Mouse (Mus musculus) limb, embryonic 12.5 days (tissue): ENCODE results near the gene Krt12. TPM values are rescaled to one million over a fixed set of nuclear protein-coding genes. Genes with fewer than 3 reads are reported as not detected.

Experiments
- ATAC-seq: fragments of 200-750 bp; cut with Nextera tagmentation; 2 replicates; pipeline ENCODE4 v1.8.0; 2017; ENCODE audit warnings: low read depth, moderate TSS enrichment; ENCODE audit not compliant: insufficient number of reproducible peaks, insufficient read depth, low FRiP score, low TSS enrichment
- H3K27ac ChIP-seq: fragments of 300-500 bp; sonication (generic); 2 replicates; pipeline ENCODE4 v1.5.1; 2016; ENCODE audit warnings: mild to moderate bottlenecking, moderate library complexity
- H3K27me3 ChIP-seq: fragments of 300-500 bp; sonication (generic); 2 replicates; pipeline ENCODE4 v1.6.1; 2016; ENCODE audit warnings: mild to moderate bottlenecking, moderate library complexity
- H3K36me3 ChIP-seq: fragments of 300-500 bp; sonication (generic); 2 replicates; pipeline ENCODE4 v1.6.1; 2016; ENCODE audit warnings: mild to moderate bottlenecking, moderate library complexity
- H3K4me1 ChIP-seq: fragments of 300-500 bp; sonication (generic); replicated peaks from 2 replicates; pipeline ENCODE4 v1.6.1; 2016
- H3K4me2 ChIP-seq: fragments of 300-500 bp; sonication (generic); 2 replicates; pipeline ENCODE4 v1.6.1; 2016; ENCODE audit warnings: mild to moderate bottlenecking, moderate library complexity
- H3K4me3 ChIP-seq: fragments of 300-500 bp; sonication (generic); replicated peaks from 2 replicates; pipeline ENCODE4 v1.5.1; 2016; ENCODE audit warnings: mild to moderate bottlenecking
- H3K9ac ChIP-seq: fragments of 300-500 bp; sonication (generic); replicated peaks from 2 replicates; pipeline ENCODE4 v1.6.1; 2016; ENCODE audit warnings: mild to moderate bottlenecking, moderate library complexity
- H3K9me3 ChIP-seq: fragments of 300-500 bp; sonication (generic); 2 replicates; pipeline ENCODE4 v1.6.1; 2016; ENCODE audit warnings: mild to moderate bottlenecking, moderate library complexity
- WGBS: fragments of 180-500 bp; shearing (Covaris S2); methylation state at CpG from one replicate; pipeline ENCODE4 v1.1.7; 2016; 5-methylcytosine and 5-hydroxymethylcytosine counted together
- polyA plus RNA-seq: library from polyadenylated mRNA; unstranded; fragments of >200 nt; fragmentation: Nextera tagmentation; extraction: Ambion mirVana; gene quantifications from 2 replicates; pipeline ENCODE4 v1.2.1, GENCODE M21; 2016

Krt12 gene
- not detected in 2 replicates for polyA plus RNA-seq

DNA sequence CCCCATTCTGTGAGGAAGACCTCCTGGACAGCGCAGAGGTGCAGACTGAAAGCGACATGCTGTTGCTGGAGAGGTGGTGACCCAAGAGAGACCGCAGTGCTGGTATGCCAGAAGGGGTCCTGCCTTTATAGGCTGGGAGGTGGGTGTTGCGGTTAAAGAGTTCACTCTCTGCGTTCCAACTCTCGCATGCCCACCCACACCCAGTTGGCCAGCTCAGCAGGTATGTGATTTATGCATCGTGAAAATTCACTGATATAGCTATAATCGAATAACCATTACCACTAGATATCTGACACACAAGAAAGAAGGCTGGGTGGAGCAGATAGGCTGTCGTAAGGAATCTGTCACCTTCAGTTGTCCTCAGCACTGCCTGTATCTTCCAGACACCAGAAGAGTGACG lies at the start of gene Krt12:
Gene Krt12 (minus strand): TSS at position 101 of the 400 bp plus-strand sequence.
- WGBS, result 77% methylated on average over 10 of the region's 10 CpGs
- Histone ChIP-seq H3K36me3 (no peaks in the 10 kb centered on the region), H3K4me3 (no peak within 1 kb of the TSS), H3K27ac (no peak within 1 kb of the TSS), H3K27me3 (0 out of 2 replicates have a peak, but pooled peaks cover 3% of the 10 kb centered on the region), H3K4me1 (peaks cover 5% of the 10 kb centered on the region; the same call in 1 of the 2 replicates), H3K4me2 (no peak within 1 kb of the TSS), H3K9ac (no peak within 1 kb of the TSS), H3K9me3 (no peaks in the 10 kb centered on the region)
- ATAC-seq, result no peak

GRCm38 (mm10) chr11:99469228-99469627 lies 47.2 kb upstream of the Krt12 start:
- Histone ChIP-seq H3K4me2 (no peak overlapping the region), H3K4me3 (no peak overlapping the region), H3K9ac (no peak overlapping the region), H3K27ac (no peak overlapping the region), H3K9me3 (no peaks in the 10 kb centered on the region), H3K27me3 (no peaks in the 10 kb centered on the region), H3K4me1 (no peaks in the 10 kb centered on the region), H3K36me3 (no peaks in the 10 kb centered on the region)
- 77% methylated on average over 4 of the region's 4 CpGs for WGBS
- ATAC-seq, result no peak

DNA sequence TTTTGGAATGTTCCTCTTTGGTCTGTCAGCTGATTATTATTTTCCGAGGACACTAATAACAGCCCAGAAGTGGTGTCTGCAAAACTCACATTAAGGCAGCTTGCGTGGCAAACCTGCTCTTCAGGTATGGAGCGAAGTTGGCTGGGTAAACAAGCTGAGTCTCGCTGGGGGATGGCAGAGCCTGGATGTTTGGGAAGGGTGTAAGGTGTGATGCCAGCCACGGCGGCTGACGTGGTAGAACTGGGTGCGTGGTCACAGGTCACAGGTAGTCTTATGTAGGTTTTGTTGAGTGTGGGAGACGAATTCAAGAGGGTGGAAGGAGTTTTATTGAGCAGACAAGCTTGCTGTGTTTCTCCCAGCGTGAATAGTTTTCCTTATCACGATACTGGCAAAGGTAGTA lies 46.5 kb upstream of the Krt12 start:
- no peak for ATAC-seq
- no peaks in the 10 kb centered on the region for H3K9me3 ChIP-seq
- H3K36me3 ChIP-seq, result no peaks in the 10 kb centered on the region
- no peaks in the 10 kb centered on the region for H3K4me1 ChIP-seq
- no peak overlapping the region for H3K27ac ChIP-seq
- H3K27me3 ChIP-seq, result no peaks in the 10 kb centered on the region
- WGBS, result 85% methylated on average over 11 of the region's 11 CpGs
- no peak overlapping the region for H3K9ac ChIP-seq
- H3K4me3 ChIP-seq, result no peak overlapping the region
- H3K4me2 ChIP-seq, result no peak overlapping the region

GRCm38 (mm10) chr11:99466316-99466715 lies 44.3 kb upstream of the Krt12 start:
- Histone ChIP-seq H3K9ac (no peak overlapping the region), H3K4me2 (no peak overlapping the region), H3K9me3 (no peaks in the 10 kb centered on the region), H3K36me3 (no peaks in the 10 kb centered on the region), H3K27me3 (peaks cover 9% of the 10 kb centered on the region), H3K4me1 (no peaks in the 10 kb centered on the region), H3K4me3 (no peak overlapping the region), H3K27ac (no peak overlapping the region)
- ATAC-seq, result no peak
- 25% methylated on average over 7 of the region's 7 CpGs for WGBS

DNA sequence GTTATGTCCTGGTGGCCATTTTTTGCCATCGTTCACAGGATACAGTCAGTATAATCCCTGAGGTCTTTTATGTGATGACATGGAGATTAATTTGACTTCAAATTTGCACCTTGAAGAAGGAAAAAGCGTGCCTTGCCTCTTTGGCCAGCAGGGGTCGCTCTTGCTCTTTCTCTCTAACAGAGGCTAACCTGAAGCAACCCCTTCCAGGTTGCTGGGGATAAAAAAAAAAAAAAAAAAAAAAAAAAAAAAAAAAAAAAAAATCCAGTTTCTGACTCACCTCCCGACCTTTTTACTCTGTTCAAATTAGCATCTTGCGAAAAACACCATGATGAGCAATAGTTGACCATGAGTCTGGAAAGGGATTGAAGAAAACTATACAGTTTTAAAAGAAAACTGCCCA lies 42.8 kb upstream of the Krt12 start:
- Histone ChIP-seq H3K4me3 (no peak overlapping the region), H3K36me3 (no peaks in the 10 kb centered on the region), H3K27me3 (peaks cover 9% of the 10 kb centered on the region), H3K9ac (no peak overlapping the region), H3K4me1 (no peaks in the 10 kb centered on the region), H3K9me3 (no peaks in the 10 kb centered on the region), H3K27ac (no peak overlapping the region), H3K4me2 (no peak overlapping the region)
- no peak for ATAC-seq
- 3% methylated on average over 5 of the region's 5 CpGs for WGBS

DNA sequence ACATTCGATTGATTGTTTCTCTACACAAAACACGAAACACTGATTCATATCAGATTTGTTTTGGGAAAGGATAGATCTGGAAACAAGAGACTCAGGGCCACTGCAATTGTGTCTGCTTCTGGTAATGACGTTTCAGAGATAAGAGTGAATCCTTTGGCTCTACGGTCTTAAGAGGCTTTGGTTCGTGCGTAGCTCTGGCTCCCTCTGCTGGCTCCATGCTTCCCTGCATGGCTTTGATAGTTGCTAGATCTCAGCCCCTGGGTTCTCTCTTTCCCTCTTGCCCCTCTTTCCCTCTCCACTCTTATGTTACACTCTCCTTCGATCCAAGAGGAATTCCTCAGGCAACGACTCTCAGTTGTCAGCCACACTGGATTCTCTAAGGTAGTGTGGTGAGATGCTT lies 41.1 kb upstream of the Krt12 start:
- H3K4me2 ChIP-seq, result no peak overlapping the region
- H3K36me3 ChIP-seq, result no peaks in the 10 kb centered on the region
- H3K4me3 ChIP-seq, result no peak overlapping the region
- H3K4me1 ChIP-seq, result no peaks in the 10 kb centered on the region
- no peak overlapping the region for H3K9ac ChIP-seq
- WGBS, result 15% methylated on average over 8 of the region's 8 CpGs
- no peaks in the 10 kb centered on the region for H3K9me3 ChIP-seq
- H3K27ac ChIP-seq, result no peak overlapping the region
- ATAC-seq, result no peak
- peaks cover 9% of the 10 kb centered on the region for H3K27me3 ChIP-seq

DNA sequence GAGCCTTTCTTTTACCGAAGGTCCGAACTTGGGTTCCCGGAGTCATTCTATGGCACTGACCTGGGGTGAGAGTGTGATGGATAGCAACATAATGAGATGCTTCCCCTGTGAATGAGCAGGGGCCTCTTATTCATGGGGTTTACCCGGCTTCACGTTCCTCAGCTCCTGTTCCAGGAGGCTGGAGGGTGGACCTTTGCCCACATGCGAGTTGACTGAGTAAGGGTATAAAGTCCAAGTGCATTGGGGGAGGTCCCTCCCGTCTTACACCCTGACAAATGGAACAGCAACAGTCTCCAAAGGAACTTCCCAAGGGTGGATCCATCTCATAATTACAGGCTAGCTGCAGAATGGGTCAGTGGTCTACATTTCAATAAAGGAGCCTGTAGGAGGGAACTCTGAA lies 39.7 kb upstream of the Krt12 start:
- Histone ChIP-seq H3K9ac (no peak overlapping the region), H3K4me2 (no peak overlapping the region), H3K9me3 (no peaks in the 10 kb centered on the region), H3K27me3 (peaks cover 9% of the 10 kb centered on the region), H3K4me3 (no peak overlapping the region), H3K36me3 (no peaks in the 10 kb centered on the region), H3K27ac (no peak overlapping the region), H3K4me1 (no peaks in the 10 kb centered on the region)
- WGBS, result 68% methylated on average over 7 of the region's 7 CpGs
- no peak for ATAC-seq

- Histone ChIP-seq H3K9me3 (no peaks in the 10 kb centered on the region), H3K4me2 (no peak overlapping the region), H3K4me3 (no peak overlapping the region), H3K36me3 (no peaks in the 10 kb centered on the region), H3K4me1 (no peaks in the 10 kb centered on the region), H3K9ac (no peak overlapping the region), H3K27ac (no peak overlapping the region), H3K27me3 (peaks cover 9% of the 10 kb centered on the region)
- no peak for ATAC-seq
- WGBS, result 67% methylated on average over 7 of the region's 7 CpGs
Measured at GRCm38 (mm10) chr11:99458887-99459286, 36.8 kb upstream of the Krt12 start.

GRCm38 (mm10) chr11:99454759-99455158 lies 32.7 kb upstream of the Krt12 start:
- Histone ChIP-seq H3K27ac (no peak overlapping the region), H3K4me1 (peaks cover 7% of the 10 kb centered on the region; the same call in 1 of the 2 replicates), H3K4me2 (no peak overlapping the region), H3K9me3 (no peaks in the 10 kb centered on the region), H3K9ac (no peak overlapping the region), H3K36me3 (no peaks in the 10 kb centered on the region), H3K27me3 (no peaks in the 10 kb centered on the region), H3K4me3 (no peak overlapping the region)
- 85% methylated on average over 10 of the region's 10 CpGs for WGBS
- ATAC-seq, result no peak

- Histone ChIP-seq H3K9ac (no peak overlapping the region), H3K27ac (no peak overlapping the region), H3K4me2 (no peak overlapping the region), H3K36me3 (no peaks in the 10 kb centered on the region), H3K9me3 (no peaks in the 10 kb centered on the region), H3K27me3 (no peaks in the 10 kb centered on the region), H3K4me3 (no peak overlapping the region), H3K4me1 (peaks cover 7% of the 10 kb centered on the region; the same call in 1 of the 2 replicates)
- 90% methylated on average over 4 of the region's 4 CpGs for WGBS
- ATAC-seq, result no peak
Measured at GRCm38 (mm10) chr11:99454044-99454443, 32.0 kb upstream of the Krt12 start.

DNA sequence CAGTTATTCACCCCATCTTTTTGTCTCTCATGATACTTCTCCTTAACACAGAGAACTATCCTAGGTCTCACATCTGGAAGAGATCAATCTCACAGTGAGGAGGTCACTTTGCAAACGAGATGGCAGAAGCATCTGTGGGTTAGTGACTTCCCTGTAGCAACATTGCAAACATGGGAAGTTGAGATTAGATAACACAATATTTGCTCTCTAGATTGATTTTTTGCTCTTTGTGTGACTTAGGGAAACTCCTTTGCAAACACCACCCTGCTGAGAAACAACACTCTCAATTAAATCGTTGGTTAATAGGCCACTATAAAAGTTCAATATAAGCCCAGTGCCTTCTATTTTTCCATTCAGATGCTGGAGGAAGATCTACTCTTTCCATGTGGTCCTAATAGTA lies 26.7 kb upstream of the Krt12 start:
- Histone ChIP-seq H3K4me3 (no peak overlapping the region), H3K9ac (no peak overlapping the region), H3K9me3 (no peaks in the 10 kb centered on the region), H3K4me2 (no peak overlapping the region), H3K36me3 (no peaks in the 10 kb centered on the region), H3K27ac (no peak overlapping the region), H3K27me3 (peaks cover 4% of the 10 kb centered on the region; the same call in 1 of the 2 replicates), H3K4me1 (peaks cover 7% of the 10 kb centered on the region; the same call in 1 of the 2 replicates)
- ATAC-seq, result no peak
- WGBS, result 44% methylated on average over 2 of the region's 2 CpGs

GRCm38 (mm10) chr11:99441220-99441619 lies 19.2 kb upstream of the Krt12 start:
- WGBS, result 68% methylated on average over 8 of the region's 8 CpGs
- Histone ChIP-seq H3K9ac (no peak overlapping the region), H3K27me3 (no peaks in the 10 kb centered on the region), H3K9me3 (no peaks in the 10 kb centered on the region), H3K27ac (no peak overlapping the region), H3K4me2 (no peak overlapping the region), H3K4me1 (peaks cover 5% of the 10 kb centered on the region; the same call in 1 of the 2 replicates), H3K36me3 (no peaks in the 10 kb centered on the region), H3K4me3 (no peak overlapping the region)
- no peak for ATAC-seq
